Mouse (Mus musculus): ENCODE measurements around the gene Pitpnc1. TPM values are rescaled to one million over a fixed set of nuclear protein-coding genes. Genes with fewer than 3 reads are reported as not detected.
"Not testable (repeated sequence)": the region's sequence is repeated elsewhere in the genome, so short reads cannot be mapped to it uniquely, and the experiment has no call there.

Pitpnc1 gene
- polyA plus RNA-seq (2015; fragmentation: Nextera tagmentation; extraction: Ambion mirVana), result 43.4 and 46.7 TPM in 2 replicates

DNA sequence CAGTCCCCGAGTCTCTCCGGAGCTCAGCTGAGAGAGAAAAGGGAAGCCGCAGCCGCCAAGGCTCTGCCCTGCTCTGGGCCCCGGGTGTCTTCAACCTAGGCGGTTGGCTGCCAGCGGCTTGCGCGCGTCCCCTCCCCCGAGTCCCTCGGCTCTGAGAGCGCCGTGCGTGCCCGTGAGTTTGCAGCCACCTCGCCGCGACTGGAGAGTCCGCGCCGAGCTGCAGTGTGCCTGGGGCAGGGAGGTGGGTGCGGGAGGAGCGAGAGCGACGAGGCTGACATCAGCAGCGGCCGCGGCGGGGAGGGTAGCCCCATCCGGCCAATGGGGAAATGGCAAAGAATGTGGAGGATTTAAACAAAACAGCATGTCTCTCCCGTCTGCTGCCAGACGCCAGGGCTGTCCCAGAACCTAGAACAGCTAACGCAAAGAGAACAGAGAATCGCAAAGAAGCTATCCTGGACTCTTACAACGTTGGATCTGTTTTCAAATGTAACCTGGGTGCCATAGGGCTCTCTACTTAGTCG lies at the start of gene Pitpnc1:
Gene Pitpnc1 (minus strand): TSS at position 179 of the 521 bp plus-strand sequence.
- Histone ChIP-seq H3K9ac (replicated peaks) (peak within 1 kb of the TSS; percentile 92), H3K27me3 (no peaks in the 10 kb centered on the region), H3K4me3 (peak within 1 kb of the TSS; percentile 95), H3K4me1 (peaks cover 33% of the 10 kb centered on the region), H3K27ac (replicated peaks) (peak within 1 kb of the TSS; percentile 93), H3K9me3 (no peaks in the 10 kb centered on the region), H3K36me3 (no peaks in the 10 kb centered on the region), H3K4me2 (replicated peaks) (peak within 1 kb of the TSS; percentile 90)
- under 1% methylated on average over 36 of the region's 37 CpGs for WGBS
- ATAC-seq (replicated peaks), result peak; percentile 93

DNA sequence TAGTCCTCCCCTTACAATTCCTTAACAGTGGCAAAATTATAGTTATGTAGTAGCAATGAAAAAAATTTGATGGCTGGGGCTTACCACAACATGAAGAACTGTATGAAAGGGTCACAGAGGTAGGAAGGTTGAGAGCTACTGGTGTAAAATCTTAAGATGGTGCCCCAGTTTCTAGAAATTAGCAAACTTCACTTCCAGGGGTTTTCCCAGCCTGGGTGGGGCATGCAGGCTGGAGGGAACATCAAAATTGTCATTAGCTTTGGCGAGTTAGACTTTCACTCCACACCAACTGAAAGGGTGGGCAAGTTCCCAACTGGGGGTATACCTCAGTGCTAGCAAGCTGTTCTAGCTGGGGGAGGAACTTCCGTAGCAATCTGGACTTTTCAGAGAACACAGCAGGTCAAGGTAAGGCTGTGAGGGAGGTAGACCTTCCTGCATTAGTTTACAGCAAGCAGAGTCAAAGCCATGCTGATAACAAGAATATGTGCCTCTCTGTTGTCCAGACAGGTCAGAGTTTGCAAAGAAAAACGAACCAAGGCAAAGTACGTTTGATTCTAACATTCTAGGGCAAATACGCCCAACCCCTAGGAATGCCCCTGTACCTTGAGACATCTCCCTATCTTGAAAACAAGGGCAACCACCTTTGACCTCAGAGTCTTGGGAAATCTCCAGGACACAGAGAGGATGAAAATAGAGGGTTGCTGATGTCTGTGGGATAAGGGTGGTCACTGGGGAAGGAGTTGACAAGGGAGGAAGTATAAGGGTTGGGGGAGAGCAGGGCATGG lies 48.3 kb upstream of the Pitpnc1 start:
- H3K4me3 ChIP-seq, result no peak overlapping the region
- WGBS, result 78% methylated on average over 5 of the region's 5 CpGs
- no peaks in the 10 kb centered on the region for H3K36me3 ChIP-seq
- no peaks in the 10 kb centered on the region for H3K27me3 ChIP-seq
- no peak for ATAC-seq (replicated peaks)
- no peaks in the 10 kb centered on the region for H3K4me1 ChIP-seq
- no peak overlapping the region for H3K27ac ChIP-seq (replicated peaks)
- H3K9me3 ChIP-seq, result no peaks in the 10 kb centered on the region
- H3K4me2 ChIP-seq (replicated peaks), result no peak overlapping the region
- no peak overlapping the region for H3K9ac ChIP-seq (replicated peaks)

DNA sequence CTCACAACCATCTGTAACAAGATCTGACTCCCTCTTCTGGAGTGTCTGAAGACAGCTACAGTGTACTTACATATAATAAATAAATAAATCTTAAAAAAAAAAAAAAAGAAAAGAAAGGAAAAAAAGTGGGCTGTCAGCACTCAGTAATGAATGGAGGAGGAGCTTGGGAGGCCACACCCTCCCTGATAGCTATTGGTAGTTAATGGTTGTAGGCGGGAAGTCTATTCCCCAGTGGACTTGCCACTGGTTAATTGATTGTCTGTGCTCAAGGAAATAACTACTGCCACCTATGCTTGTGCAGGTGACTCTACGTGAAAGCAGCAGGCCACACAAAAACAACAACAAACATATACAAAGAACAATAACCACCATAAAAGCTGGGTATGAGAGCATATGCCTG lies 45.9 kb upstream of the Pitpnc1 start:
- 84% methylated on average over 2 of the region's 2 CpGs for WGBS
- no peak overlapping the region for H3K4me3 ChIP-seq
- H3K27ac ChIP-seq (replicated peaks), result no peak overlapping the region
- peaks cover 3% of the 10 kb centered on the region; the same call in 1 of the 2 replicates for H3K4me1 ChIP-seq
- H3K36me3 ChIP-seq, result no peaks in the 10 kb centered on the region
- no peak overlapping the region for H3K9ac ChIP-seq (replicated peaks)
- H3K9me3 ChIP-seq, result no peaks in the 10 kb centered on the region
- H3K4me2 ChIP-seq (replicated peaks), result no peak overlapping the region
- H3K27me3 ChIP-seq, result no peaks in the 10 kb centered on the region
- ATAC-seq (replicated peaks), result no peak

DNA sequence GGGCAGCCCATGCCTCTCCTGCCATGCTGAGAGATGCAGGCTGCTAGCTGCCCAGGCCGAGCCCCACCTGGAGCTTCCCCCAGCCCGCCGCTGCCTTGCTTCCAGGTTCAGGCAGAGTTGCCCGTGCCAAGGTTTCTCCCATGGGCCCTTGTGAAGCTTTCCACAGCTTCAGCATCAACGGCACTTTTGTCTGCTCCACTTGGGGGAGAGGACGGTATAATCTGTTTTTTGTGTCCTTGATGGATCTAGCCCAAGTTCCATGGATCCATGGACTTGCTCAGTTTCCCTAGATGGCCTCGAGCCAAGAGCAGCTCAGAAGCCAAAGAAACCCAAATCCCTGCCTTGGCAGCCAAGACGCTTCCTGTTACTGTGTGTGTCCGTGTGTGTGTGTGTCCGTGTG lies 42.5 kb upstream of the Pitpnc1 start:
- Histone ChIP-seq H3K27me3 (no peaks in the 10 kb centered on the region), H3K36me3 (no peaks in the 10 kb centered on the region), H3K27ac (replicated peaks) (no peak overlapping the region), H3K9me3 (no peaks in the 10 kb centered on the region), H3K4me2 (replicated peaks) (no peak overlapping the region), H3K9ac (replicated peaks) (no peak overlapping the region), H3K4me3 (no peak overlapping the region), H3K4me1 (peaks cover 14% of the 10 kb centered on the region)
- WGBS, result 43% methylated on average over 10 of the region's 10 CpGs
- no peak for ATAC-seq (replicated peaks)

DNA sequence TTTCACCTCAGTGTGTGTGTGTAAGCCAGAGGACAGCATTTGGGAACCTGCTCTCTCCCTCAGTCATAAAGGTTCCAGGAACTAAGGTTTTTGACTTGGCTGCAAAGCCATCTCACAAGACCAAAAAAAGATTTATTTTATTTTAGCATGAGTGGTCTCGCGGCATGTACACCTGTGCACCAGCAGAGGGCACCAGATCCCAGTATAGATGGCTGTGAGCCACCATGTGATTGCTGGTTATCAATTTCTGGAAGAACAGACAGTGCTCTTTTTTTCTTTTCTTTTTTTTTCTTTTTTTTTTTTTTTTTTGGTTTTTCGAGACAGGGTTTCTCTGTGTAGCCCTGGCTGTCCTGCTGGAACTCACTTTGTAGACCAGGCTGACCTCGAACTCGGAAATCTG lies 41.5 kb upstream of the Pitpnc1 start:
- H3K4me3 ChIP-seq; H3K4me2 ChIP-seq (replicated peaks); H3K27ac ChIP-seq (replicated peaks); ATAC-seq (replicated peaks); H3K27me3 ChIP-seq; H3K9me3 ChIP-seq; H3K9ac ChIP-seq (replicated peaks); H3K36me3 ChIP-seq: not testable (repeated sequence)
- WGBS, result 51% methylated on average over 5 of the region's 5 CpGs
- peaks cover 14% of the 10 kb centered on the region for H3K4me1 ChIP-seq

DNA sequence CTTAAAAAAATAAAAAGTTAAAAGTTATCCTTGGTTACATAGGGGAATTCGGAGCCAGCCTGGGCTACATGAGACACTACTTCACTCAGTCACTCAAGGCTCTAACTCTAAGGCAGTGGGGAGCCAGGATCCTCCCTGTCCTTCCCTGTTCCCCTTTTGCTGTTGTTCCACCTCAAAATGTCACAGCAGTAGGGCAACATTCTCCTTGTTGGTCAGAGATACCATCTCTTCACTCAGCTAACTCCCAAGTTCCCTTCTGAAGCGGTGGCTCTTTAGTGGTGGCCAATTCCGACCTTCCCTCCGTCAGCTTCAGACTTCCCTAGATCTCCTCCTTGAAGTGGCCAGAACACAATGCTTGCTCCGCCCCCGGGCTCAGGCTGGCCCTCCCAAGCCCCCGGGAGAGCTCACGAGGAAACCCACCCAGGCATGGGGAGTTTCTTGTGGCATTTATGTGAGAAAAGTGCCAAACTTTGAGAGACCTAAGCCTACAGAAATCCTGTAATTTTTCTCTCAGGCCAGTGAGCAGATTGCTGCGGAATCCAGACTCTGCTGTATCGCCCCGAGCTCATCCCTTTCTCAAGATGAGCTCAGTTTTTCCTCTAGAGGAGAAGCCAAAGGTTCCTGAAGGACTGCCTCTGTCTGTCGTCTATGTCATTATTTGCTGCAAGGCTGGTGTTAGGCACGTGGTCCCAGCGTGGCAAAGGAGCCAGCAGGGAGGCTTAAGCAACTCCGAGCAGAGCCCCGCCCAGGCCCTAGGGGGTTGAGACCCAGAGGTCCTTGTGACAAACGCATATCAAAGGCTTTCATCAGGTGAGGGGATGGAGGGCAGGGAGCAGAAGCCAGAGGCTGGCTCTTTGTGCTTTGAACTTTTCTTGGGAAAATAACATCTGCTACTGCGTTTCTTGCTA lies 40.1 kb upstream of the Pitpnc1 start:
- H3K27me3 ChIP-seq, result no peaks in the 10 kb centered on the region
- no peaks in the 10 kb centered on the region for H3K9me3 ChIP-seq
- WGBS, result 6% methylated on average over 18 of the region's 18 CpGs
- H3K27ac ChIP-seq (replicated peaks), result no peak overlapping the region
- H3K4me2 ChIP-seq (replicated peaks), result 0 out of 2 replicates have a peak overlapping the region, but pooled peaks have one; percentile 6
- H3K9ac ChIP-seq (replicated peaks), result no peak overlapping the region
- H3K4me1 ChIP-seq, result peaks cover 14% of the 10 kb centered on the region
- no peaks in the 10 kb centered on the region for H3K36me3 ChIP-seq
- H3K4me3 ChIP-seq, result no peak overlapping the region
- ATAC-seq (replicated peaks), result no peak

DNA sequence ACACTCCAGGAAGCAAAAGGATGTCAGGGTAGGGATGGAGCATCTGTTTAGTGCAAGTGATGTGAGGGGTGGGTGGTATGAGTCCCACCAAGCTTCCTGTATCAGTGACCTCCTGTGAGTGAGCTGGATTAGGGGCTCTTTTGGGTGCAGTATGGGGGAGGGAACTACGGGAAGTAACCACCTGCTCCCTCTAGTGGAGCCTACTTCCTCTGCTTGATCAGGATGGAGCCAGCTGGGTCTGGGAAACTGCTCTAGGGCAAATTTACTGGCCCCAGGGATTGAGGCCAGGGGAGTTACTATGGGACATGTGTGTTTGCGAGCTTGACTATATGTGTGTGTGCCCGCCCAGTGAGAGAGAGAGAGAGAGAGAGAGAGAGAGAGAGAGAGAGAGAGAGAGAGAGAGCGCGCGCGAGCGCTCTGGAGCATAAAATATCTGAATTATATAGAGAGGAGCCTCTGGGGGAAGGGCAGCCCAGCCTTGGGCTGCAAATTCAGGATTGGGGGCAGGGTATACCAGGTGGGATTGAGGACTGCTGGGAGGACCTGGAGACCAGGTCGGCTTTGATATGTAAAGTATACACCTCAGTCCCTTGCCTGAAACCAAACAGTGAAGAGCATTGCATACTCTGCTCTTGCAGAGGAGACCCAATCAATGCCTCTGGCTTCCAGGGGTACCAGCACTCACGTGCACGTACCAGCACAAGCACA lies 39.3 kb upstream of the Pitpnc1 start:
- H3K36me3 ChIP-seq, result no peaks in the 10 kb centered on the region
- no peak overlapping the region for H3K27ac ChIP-seq (replicated peaks)
- peak overlapping the region; percentile 21; the same call in 1 of the 2 replicates for H3K4me2 ChIP-seq (replicated peaks)
- H3K27me3 ChIP-seq, result no peaks in the 10 kb centered on the region
- 26% methylated on average over 11 of the region's 11 CpGs for WGBS
- H3K4me1 ChIP-seq, result peaks cover 14% of the 10 kb centered on the region
- 0 out of 2 replicates have a peak, but pooled peaks have one; percentile 38 for ATAC-seq (replicated peaks)
- H3K9ac ChIP-seq (replicated peaks), result no peak overlapping the region
- no peak overlapping the region for H3K4me3 ChIP-seq
- no peaks in the 10 kb centered on the region for H3K9me3 ChIP-seq

DNA sequence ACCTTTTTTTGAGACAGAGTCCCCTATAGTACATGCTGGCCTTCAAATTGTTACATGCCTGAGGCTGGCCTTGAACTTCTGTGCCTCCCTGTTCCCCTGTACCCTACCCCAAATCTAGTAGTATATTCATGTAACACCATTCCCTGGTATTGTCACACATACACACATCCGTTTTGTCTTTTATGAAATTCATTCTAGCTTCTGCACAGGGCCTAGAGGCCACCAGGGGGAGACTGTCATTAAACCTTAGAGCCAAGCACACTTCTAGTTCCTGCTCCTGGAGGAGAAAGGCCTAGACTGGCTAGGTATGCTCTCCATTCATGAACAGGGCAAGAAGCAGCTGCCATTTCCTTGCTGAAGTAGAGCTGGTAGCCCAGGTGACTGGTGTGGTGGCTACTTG lies 35.8 kb upstream of the Pitpnc1 start:
- no peak overlapping the region for H3K4me2 ChIP-seq (replicated peaks)
- WGBS, result 58% methylated on average over 1 of the region's 1 CpGs
- no peak overlapping the region for H3K4me3 ChIP-seq
- ATAC-seq (replicated peaks), result no peak
- no peak overlapping the region for H3K9ac ChIP-seq (replicated peaks)
- no peaks in the 10 kb centered on the region for H3K36me3 ChIP-seq
- peaks cover 11% of the 10 kb centered on the region for H3K4me1 ChIP-seq
- H3K9me3 ChIP-seq, result no peaks in the 10 kb centered on the region
- H3K27ac ChIP-seq (replicated peaks), result no peak overlapping the region
- no peaks in the 10 kb centered on the region for H3K27me3 ChIP-seq

DNA sequence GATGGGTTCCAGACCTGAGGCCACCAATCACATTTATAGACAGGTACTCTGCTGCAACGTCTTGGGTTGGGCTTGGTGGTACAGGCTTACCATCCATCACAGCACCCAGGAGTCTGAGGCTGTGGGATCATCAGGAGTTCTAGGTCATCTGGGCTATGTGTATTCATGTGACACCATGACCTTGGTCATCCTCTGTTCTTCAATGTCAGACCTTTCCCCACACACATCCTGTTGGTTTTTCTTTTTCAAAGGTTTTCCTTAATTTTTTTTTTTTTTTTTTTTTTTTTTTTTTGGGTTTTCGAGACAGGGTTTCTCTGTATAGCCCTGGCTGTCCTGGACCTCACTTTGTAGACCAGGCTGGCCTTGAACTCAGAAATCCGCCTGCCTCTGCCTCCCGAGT lies 33.9 kb upstream of the Pitpnc1 start:
- H3K4me1 ChIP-seq, result not testable (repeated sequence)

DNA sequence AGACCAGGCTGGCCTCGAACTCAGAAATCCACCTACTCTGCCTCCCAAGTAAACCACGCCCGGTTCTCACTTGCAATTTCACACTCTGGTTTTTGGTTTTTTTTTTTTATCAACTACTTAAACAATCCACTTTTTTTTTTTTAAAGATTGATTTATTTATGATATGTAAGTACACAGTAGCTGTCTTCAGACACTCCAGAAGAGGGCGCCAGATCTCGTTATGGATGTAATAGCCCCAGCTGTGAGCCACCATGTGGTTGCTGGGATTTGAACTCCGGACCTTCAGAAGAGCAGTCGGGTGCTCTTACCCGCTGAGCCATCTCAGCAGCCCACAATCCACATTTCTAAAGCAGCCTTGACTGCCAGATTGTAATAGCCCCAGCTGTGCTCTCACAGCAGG lies 32.3 kb upstream of the Pitpnc1 start:
- Histone ChIP-seq H3K4me3 (no peak overlapping the region), H3K4me2 (replicated peaks) (no peak overlapping the region), H3K27ac (replicated peaks) (no peak overlapping the region), H3K4me1 (no peaks in the 10 kb centered on the region), H3K9ac (replicated peaks) (no peak overlapping the region), H3K9me3 (no peaks in the 10 kb centered on the region), H3K27me3 (no peaks in the 10 kb centered on the region), H3K36me3 (peaks cover 17% of the 10 kb centered on the region)
- 87% methylated on average over 8 of the region's 8 CpGs for WGBS
- ATAC-seq (replicated peaks), result no peak

More for the DNA sequence above, 33.9 kb upstream of the Pitpnc1 start:
- not testable (repeated sequence) for H3K27ac ChIP-seq (replicated peaks); H3K36me3 ChIP-seq; H3K27me3 ChIP-seq; H3K9ac ChIP-seq (replicated peaks); H3K9me3 ChIP-seq; H3K4me2 ChIP-seq (replicated peaks); H3K4me3 ChIP-seq; ATAC-seq (replicated peaks)
- 96% methylated on average over 3 of the region's 4 CpGs for WGBS

DNA sequence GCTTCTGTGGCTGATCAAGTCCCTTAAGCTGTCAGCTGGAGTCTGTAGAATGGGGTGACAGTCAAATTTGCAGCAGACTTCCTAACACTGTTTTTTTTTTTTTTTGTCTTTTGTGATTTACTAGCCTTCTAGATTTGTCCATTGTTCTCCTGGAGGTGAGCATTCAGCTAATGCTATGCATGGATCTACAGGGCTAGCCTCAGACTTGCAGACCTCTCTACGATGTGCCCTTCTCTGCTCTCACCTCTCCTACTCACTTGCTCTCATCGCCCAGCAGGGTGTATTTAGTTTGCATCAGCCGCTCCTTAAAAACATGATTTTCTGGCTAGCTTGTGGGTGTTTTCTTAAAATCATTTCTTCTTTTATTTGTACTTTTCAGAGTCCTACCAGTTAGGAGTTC lies 13.8 kb upstream of the Pitpnc1 start:
- H3K27ac ChIP-seq (replicated peaks), result no peak overlapping the region
- no peaks in the 10 kb centered on the region for H3K9me3 ChIP-seq
- H3K4me3 ChIP-seq, result no peak overlapping the region
- 96% methylated on average over 3 of the region's 3 CpGs for WGBS
- no peak for ATAC-seq (replicated peaks)
- H3K4me2 ChIP-seq (replicated peaks), result no peak overlapping the region
- H3K36me3 ChIP-seq, result peaks cover 39% of the 10 kb centered on the region
- H3K4me1 ChIP-seq, result peaks cover 23% of the 10 kb centered on the region
- no peaks in the 10 kb centered on the region for H3K27me3 ChIP-seq
- no peak overlapping the region for H3K9ac ChIP-seq (replicated peaks)

Measured in forebrain, embryonic 15.5 days (tissue).